Mouse (Mus musculus) embryonic fibroblast, embryonic 13.5 days (primary cell): ENCODE measurements around the gene Senp2.

ENCODE experiments used
- CTCF ChIP-seq: IDR thresholded peaks from 2 replicates; pipeline ENCODE4 v1.5.1; 2011; ENCODE audit warnings: mild to moderate bottlenecking, control low read depth, low read length, moderate library complexity, borderline replicate concordance; ENCODE audit not compliant: insufficient read depth
- POLR2A ChIP-seq: IDR thresholded peaks from 2 replicates; pipeline ENCODE4 v1.6.1; 2011; ENCODE audit warnings: low read depth, mild to moderate bottlenecking, control low read depth, low read length, moderate library complexity

- no peak for TF ChIP-seq CTCF
- no peak for TF ChIP-seq POLR2A
Measured at GRCm38 (mm10) chr16:22071361-22071760, 62.1 kb downstream of the Senp2 start.
